Mouse (Mus musculus): Measurements from ENCODE around the gene Pdlim7.

GRCm38 (mm10) chr13:55540933-55541332 is 27.5 kb upstream of the Pdlim7 start:
- TF ChIP-seq GATA1 (IDR thresholded peaks at IDR 0.05; ENCODE audit: low read length) (no peak), TAL1 (IDR thresholded peaks at IDR 0.05; ENCODE audit: low read length) (no peak)

All from erythroblast, embryonic 14.5 days (primary cell).